Mouse (Mus musculus) cortical plate, adult 2 months (tissue): ENCODE results near the gene Chrna9.

Source experiments
- CTCF ChIP-seq: fragments of 200-500 bp; IDR thresholded peaks from 2 replicates; pipeline ENCODE4 v1.5.1; 2011; ENCODE audit warnings: mild to moderate bottlenecking, control low read depth, low read length; ENCODE audit not compliant: insufficient read depth; ENCODE audit errors: extremely low read depth
- POLR2A ChIP-seq: fragments of 200-500 bp; IDR thresholded peaks from 2 replicates; pipeline ENCODE4 v1.6.1; 2011; ENCODE audit warnings: mild to moderate bottlenecking, low read length, control low read depth; ENCODE audit not compliant: insufficient read depth; ENCODE audit errors: extremely low read depth

DNA sequence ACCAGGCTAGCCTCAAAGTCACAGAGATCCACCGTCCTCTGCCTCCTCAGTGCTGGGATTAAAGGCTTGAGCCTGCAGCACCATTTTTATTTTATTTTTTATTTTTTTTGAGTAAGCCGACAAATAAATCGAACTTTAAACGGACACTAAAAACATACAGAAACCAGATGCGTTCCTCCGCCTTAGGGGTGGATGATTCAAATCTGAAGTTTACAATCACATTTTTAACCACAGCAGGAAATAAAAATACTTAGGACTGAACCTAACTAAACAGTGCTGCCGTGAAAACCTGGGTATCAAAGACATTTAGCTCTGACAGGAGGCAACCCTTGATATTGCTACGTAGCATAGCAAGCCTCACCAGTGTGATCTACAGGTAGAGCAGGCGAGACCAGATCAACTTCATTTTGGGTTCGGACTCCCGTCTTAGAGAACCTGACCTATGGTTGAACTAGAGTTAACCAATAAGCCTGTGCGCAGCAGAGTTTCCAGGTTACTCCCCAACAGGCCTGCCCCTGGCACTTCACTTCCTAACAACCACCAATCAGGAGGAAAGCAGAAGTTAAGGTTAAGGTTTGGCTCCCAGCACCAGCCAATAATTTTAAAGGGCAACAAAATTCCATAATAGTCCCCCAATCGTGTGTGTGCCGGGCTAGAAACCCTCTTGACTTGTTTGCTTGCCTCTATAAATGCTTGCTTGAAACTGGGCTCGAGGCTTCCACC is 73.7 kb downstream of the Chrna9 start:
- TF ChIP-seq CTCF (no peak), POLR2A (no peak)
